Mouse (Mus musculus) gastrocnemius, postnatal 14 days (tissue): ENCODE results near the gene Ddt. TPM values are rescaled to one million over a fixed set of nuclear protein-coding genes. Genes with fewer than 3 reads are reported as not detected.
"Not testable (repeated sequence)": the region's sequence is repeated elsewhere in the genome, so short reads cannot be mapped to it uniquely, and the experiment has no call there.

Experiments used
- DNase-seq: peaks from one replicate; pipeline ENCODE4 v3.0.0; 2021; ENCODE audit warnings: mixed read lengths
- intact Hi-C: fragments of 180-260 bp; cut with DNase I; formaldehyde crosslinking; loops from one replicate; pipeline ENCODE4 v1.15.1; 2025; ENCODE audit warnings: low total_unique reads
- total RNA-seq, 2 experiments: library from RNA; stranded (reverse); gene quantifications; 2 replicates each; pipeline ENCODE4 v1.2.3; 2021

Gene Ddt
- total RNA-seq, 2 experiments from 2014 or later = 36.8 to 39.9 TPM

- intact Hi-C loops = no loop called here
Observed at GRCm38 (mm10) chr10:75776562-75776961, 3.3 kb upstream of the Ddt start.

DNA sequence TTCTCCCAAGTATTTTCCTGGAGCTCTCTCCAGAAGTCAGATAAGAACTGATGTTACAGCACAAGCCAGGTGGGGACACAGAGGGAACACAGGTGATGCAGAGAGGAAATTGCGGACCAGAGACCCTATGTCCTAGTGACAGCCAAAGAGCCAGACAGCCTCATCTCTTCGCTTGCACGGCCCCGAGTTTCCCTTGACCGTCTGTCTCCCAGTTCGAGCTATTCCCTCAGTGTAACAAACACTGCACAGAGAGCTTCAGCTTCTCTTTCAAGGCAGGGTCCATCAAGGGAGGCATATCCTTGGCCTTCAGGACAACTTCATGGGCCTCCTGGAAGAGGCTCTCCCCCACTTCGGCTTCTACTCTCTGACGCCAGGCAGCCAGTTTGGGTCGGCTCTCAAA, 1.4 kb upstream of the Ddt start:
- intact Hi-C loops = no loop called here

More at GRCm38 (mm10) chr10:75776562-75776961, 3.3 kb upstream of the Ddt start:
- no peak for DNase-seq

DNA sequence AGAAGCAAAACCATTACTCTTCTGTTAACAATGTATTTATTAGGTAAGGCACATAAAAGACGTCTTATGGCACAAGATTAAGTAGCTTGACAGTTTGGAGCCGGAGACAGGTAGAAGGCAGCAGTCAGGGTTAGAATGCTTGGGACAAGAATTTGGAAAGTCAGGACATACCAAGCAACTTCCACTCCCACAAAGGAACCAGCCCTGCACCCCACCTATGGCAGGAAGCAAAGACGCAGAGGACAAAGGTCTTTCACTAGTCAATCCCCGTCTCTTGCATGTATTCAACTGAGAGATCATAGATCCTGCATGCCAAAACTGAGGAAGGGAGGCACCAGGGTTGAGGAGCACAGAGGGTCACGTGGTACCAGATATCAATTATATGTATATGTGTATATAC, 888 bp upstream of the Ddt start:
- intact Hi-C loops = no loop called here
- no peak for DNase-seq

More for the DNA sequence above, 1.4 kb upstream of the Ddt start:
- no peak for DNase-seq

DNA sequence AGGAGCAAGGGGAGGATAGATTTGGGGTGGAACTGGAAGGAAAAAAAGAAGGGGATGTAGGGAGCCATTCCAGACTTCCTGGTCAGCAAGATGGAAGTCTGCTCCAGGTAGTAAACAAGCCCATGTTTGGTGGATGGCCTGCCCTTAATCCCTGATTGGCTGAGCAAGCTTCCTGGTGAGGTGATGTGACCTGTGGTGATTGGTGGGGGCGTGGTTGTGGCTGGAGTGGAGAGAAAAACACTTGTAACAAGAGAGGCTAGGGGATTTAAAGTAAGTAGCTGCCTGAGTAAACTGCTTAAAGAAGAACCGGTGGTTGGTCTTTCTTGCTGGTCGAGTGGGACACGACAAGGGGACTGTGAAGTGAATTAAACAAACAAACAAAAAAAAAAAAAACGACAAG, 5.5 kb downstream of the Ddt start:
- intact Hi-C loops = loop anchor here (5.0 kb wide), 1 partner anchor 65 kb away; no protein-coding TSS in a partner anchor
- not testable (repeated sequence) for DNase-seq

DNA sequence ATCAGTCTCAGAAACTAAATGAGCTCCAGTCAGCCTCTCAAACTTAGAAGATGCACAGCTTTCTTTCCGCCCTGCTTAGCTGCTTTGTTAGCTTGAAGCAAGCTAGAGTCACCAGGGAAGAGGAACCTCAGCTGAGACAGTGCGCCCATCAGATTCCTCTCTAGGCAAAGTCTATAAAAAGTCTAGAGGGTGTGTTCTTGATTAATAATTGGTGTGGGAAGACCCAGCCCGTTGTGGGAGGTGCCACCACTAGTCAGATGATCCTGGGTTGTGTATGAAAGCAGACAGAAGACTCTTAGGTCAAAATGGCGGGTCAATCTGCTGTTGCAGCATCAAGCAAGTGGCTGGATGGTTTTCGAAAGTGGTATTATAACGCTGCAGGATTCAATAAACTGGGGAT, 6.4 kb downstream of the Ddt start:
- intact Hi-C loops = loop anchor here (5.0 kb wide), 1 partner anchor 65 kb away; no protein-coding TSS in a partner anchor
- no peak for DNase-seq

GRCm38 (mm10) chr10:75764519-75765473, 8.4 kb downstream of the Ddt start:
- peak; percentile 54 for DNase-seq
- intact Hi-C loops = loop anchor here (5.0 kb wide), 1 partner anchor 68 kb away; no protein-coding TSS in a partner anchor

GRCm38 (mm10) chr10:75763682-75764518, 9.3 kb downstream of the Ddt start, which contains the start of gene Cabin1:
Gene Cabin1, minus strand, starts transcription at chr10:75764341.
- DNase-seq = peak; percentile 96
- intact Hi-C loops = no loop called here

GRCm38 (mm10) chr10:75762413-75762812, 10.8 kb downstream of the Ddt start:
- DNase-seq = no peak
- intact Hi-C loops = no loop called here

- intact Hi-C loops = no loop called here
- DNase-seq = no peak
Observed at GRCm38 (mm10) chr10:75760311-75760710, 12.9 kb downstream of the Ddt start.

- DNase-seq = no peak
- intact Hi-C loops = no loop called here
Observed at GRCm38 (mm10) chr10:75756719-75757118, 16.5 kb downstream of the Ddt start.

GRCm38 (mm10) chr10:75744017-75744416, 29.2 kb downstream of the Ddt start:
- peak; percentile 81 for DNase-seq

DNA sequence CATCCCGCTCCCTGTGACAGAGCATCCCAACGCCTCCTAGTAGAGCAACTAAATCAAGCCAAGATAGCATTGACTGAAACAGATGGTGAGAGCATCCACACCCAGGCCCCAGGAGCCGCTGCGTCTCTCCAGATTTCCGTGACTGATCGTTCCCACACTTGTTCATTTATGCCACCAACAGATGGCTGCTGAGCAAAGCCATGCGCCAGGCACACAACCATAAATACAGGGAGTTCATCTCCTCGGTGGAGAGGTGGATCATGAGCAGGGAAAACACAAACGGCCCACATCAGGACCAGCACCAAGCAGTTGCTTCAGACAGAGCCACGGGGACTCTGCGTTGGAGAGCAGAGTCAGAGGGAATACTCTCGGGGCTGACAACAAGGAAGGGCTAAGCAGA, 29.8 kb downstream of the Ddt start:
- intact Hi-C loops = loop anchor here (2.0 to 5.0 kb wide), 2 partner anchors 109 to 207 kb away; no protein-coding TSS in a partner anchor
- DNase-seq = no peak

More at GRCm38 (mm10) chr10:75744017-75744416, 29.2 kb downstream of the Ddt start:
- intact Hi-C loops = loop anchor here (5.0 kb wide), 1 partner anchor 108 kb away; no protein-coding TSS in a partner anchor

GRCm38 (mm10) chr10:75740866-75741265, 32.3 kb downstream of the Ddt start:
- no peak for DNase-seq
- intact Hi-C loops = loop anchor here (5.0 kb wide), 1 partner anchor 111 kb away; no protein-coding TSS in a partner anchor

DNA sequence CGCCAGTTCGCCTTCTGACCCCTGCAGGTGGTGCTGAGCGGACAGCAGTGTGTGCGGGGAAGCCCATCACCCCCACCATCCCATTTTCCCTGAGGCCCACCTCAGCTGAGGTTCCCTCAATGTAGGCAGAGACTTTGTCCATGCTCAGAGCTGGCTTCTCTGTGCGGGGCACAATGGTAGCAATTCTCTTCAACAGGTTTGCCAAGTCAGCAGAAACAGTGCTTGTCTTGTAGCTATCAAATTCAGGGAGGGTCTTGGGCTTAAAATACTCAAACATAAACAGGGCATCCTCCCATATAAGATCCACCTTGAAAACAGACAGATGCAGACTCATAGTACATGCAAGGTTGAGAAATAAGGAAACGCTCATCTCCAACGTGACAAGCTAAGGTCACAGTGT, 47.8 kb downstream of the Ddt start:
- intact Hi-C loops = no loop called here
- DNase-seq = no peak

Other genes starting within 250 kb of the Ddt start
- under 1 TPM; 0.53 to 0.90 TPM for gene Lrrc75b, start 213.1 kb downstream of the Ddt start, total RNA-seq
- gene Ggt1, start 211.8 kb downstream of the Ddt start, total RNA-seq = under 1 TPM; 0.66 TPM
- 1 to 10 TPM; 5.6 to 7.4 TPM for gene Ggt5, start 184.1 kb downstream of the Ddt start, total RNA-seq
- gene Susd2, start 129.4 kb downstream of the Ddt start, total RNA-seq = 1 to 10 TPM; 2.1 to 3.2 TPM
- 10 to 100 TPM in 1 of 2 experiments, 1 to 10 TPM in 1; 9.6 to 10.9 TPM for gene Cabin1, start 9.1 kb downstream of the Ddt start, total RNA-seq
- not detected for gene Gm20441, start 7.5 kb upstream of the Ddt start, total RNA-seq
- gene Gstt3, start 8.0 kb upstream of the Ddt start, total RNA-seq = 1 to 10 TPM; 5.3 to 7.5 TPM
- 1 to 10 TPM; 7.0 to 8.2 TPM for gene Gstt1, start 25.2 kb upstream of the Ddt start, total RNA-seq
- gene Gstt4, start 49.1 kb upstream of the Ddt start, total RNA-seq = not detected
- 1 to 10 TPM; 5.6 to 6.9 TPM for gene Gstt2, start 64.0 kb upstream of the Ddt start, total RNA-seq
- gene Mif, start 86.8 kb upstream of the Ddt start, total RNA-seq = 100 to 1,000 TPM; 155 to 170 TPM
- not detected for gene Derl3, start 120.0 kb upstream of the Ddt start, total RNA-seq
- 10 to 100 TPM; 17.7 to 28.0 TPM for gene Smarcb1, start 148.2 kb upstream of the Ddt start, total RNA-seq
- gene Chchd10, start 159.7 kb upstream of the Ddt start, total RNA-seq = 1,000 to 10,000 TPM in 1 of 2 experiments, 100 to 1,000 TPM in 1; 861 to 1,001 TPM
- gene Mmp11, start 163.1 kb upstream of the Ddt start, total RNA-seq = 1 to 10 TPM; 3.5 to 4.8 TPM
- not detected for gene Gm867, start 167.3 kb upstream of the Ddt start, total RNA-seq
- gene Vpreb3, start 169.6 kb upstream of the Ddt start, total RNA-seq = not detected
- not detected for gene Gm5134, start 181.1 kb upstream of the Ddt start, total RNA-seq